Mouse (Mus musculus) effector memory CD4-positive, alpha-beta T cell, adult 5 months (primary cell): ENCODE results near the gene Gmppa. TPM values are rescaled to one million over a fixed set of nuclear protein-coding genes. Genes with fewer than 3 reads are reported as not detected.

Experiments
- polyA plus RNA-seq: library from polyadenylated mRNA; unstranded; fragments of 100-300 nt; shearing (Covaris generic); gene quantifications from one replicate; pipeline ENCODE4 v1.2.1, GENCODE M21; 2017

Gmppa gene
- polyA plus RNA-seq, result 72.5 TPM

DNA sequence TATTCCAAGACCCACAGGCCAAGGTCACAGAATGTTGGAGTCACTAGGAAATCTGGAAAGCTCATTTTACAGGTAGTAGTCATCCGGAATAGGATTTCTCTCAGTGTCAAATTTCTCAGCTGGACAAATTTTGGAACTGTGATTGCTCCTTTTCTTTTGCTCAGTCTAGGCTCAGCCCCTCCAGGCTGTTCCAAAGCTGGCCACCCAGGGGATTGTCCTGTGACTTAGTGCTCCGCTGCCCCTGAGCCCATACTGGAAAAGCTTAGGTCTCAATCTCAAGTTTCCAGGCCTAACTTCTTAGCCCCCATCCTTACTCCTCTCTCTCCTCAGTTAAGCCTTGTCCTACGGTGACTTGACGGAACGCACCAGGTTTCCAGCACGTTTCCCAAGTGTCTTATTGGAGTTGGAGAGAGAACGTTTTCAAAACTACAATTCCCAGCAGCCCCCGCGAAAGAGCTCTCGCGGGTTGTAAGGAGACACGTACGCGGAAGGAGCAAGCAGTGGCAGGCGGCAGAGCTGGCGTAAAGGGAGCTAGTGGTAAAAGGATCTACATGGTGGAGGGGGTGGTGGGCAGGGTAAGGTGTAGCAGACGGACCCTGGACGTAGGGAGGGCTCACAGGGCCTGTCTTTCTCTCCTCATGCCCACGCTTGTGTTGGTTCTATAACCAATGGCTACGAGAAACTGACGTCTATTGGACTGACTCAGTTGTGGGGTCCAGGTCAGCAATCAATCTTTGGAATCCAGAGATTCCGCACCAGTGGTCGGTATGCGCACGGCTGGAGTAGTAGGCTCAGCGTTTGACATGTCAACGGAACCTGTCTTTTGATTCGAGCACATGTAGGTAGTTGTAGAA lies at the start of gene Gmppa:
Gene Gmppa, plus strand, starts transcription at position 456 of the 854 bp plus-strand sequence.

GRCm38 (mm10) chr1:75450314-75451005 lies 14.7 kb downstream of the Gmppa start, which contains the start of gene Asic4:
Gene Asic4, plus strand, starts transcription at chr1:75450436.

GRCm38 (mm10) chr1:75478916-75479634 lies 43.3 kb downstream of the Gmppa start, which contains the start of the genes Chpf and Tmem198:
Gene Chpf, minus strand, starts transcription at chr1:75479307.
Gene Tmem198, plus strand, starts transcription at chr1:75479532.

Other genes with a start within 250 kb of the Gmppa start
- gene Ankzf1, start 243.8 kb upstream of the Gmppa start, polyA plus RNA-seq, result 23.6 TPM
- 19.8 TPM for gene Atg9a, start 243.7 kb upstream of the Gmppa start, polyA plus RNA-seq
- 6.6 TPM for gene Glb1l, start 225.1 kb upstream of the Gmppa start, polyA plus RNA-seq
- gene Stk16, start 225.1 kb upstream of the Gmppa start, polyA plus RNA-seq, result 59.6 TPM
- 309 TPM for gene Tuba4a, start 216.1 kb upstream of the Gmppa start, polyA plus RNA-seq
- not detected for gene A630095N17Rik, start 203.8 kb upstream of the Gmppa start, polyA plus RNA-seq
- 151 TPM for gene Dnajb2, start 199.5 kb upstream of the Gmppa start, polyA plus RNA-seq
- gene Ptprn, start 171.4 kb upstream of the Gmppa start, polyA plus RNA-seq, result 0.17 TPM
- gene Resp18, start 157.5 kb upstream of the Gmppa start, polyA plus RNA-seq, result not detected
- 48.6 TPM for gene Dnpep, start 117.9 kb upstream of the Gmppa start, polyA plus RNA-seq
- gene Des, start 75.6 kb upstream of the Gmppa start, polyA plus RNA-seq, result not detected
- 0.91 TPM for gene Speg, start 60.6 kb upstream of the Gmppa start, polyA plus RNA-seq
- gene Asic4, start 14.5 kb downstream of the Gmppa start, polyA plus RNA-seq, result not detected
- 33.8 TPM for gene Chpf, start 43.4 kb downstream of the Gmppa start, polyA plus RNA-seq
- 1.7 TPM for gene Tmem198, start 43.6 kb downstream of the Gmppa start, polyA plus RNA-seq
- 1.2 TPM for gene Obsl1, start 70.5 kb downstream of the Gmppa start, polyA plus RNA-seq
- gene Inha, start 71.1 kb downstream of the Gmppa start, polyA plus RNA-seq, result not detected
- gene Stk11ip, start 85.6 kb downstream of the Gmppa start, polyA plus RNA-seq, result 32.1 TPM
- not detected for gene Slc4a3, start 110.3 kb downstream of the Gmppa start, polyA plus RNA-seq